Mouse (Mus musculus) lung, embryonic 14.5 days (tissue): ENCODE data around the gene Med25. TPM values are rescaled to one million over a fixed set of nuclear protein-coding genes. Genes with fewer than 3 reads are reported as not detected.

Experiments used
- ATAC-seq: fragments of 200-750 bp; cut with Nextera tagmentation; 2 replicates; pipeline ENCODE4 v1.8.0; 2017; ENCODE audit warnings: mild to moderate bottlenecking, moderate TSS enrichment, moderate library complexity; ENCODE audit not compliant: insufficient read depth
- DNase-seq: peaks from one replicate; pipeline ENCODE4 v3.0.0-alpha.2; 2015
- H3K27ac ChIP-seq: fragments of 300-500 bp; sonication (generic); 2 replicates; pipeline ENCODE4 v1.5.1; 2014; ENCODE audit warnings: low read depth, mild to moderate bottlenecking, moderate library complexity
- H3K27me3 ChIP-seq: fragments of 300-500 bp; sonication (generic); 2 replicates; pipeline ENCODE4 v1.6.1; 2014; ENCODE audit warnings: low read length, control low read depth; ENCODE audit not compliant: insufficient read depth
- H3K36me3 ChIP-seq: fragments of 300-500 bp; sonication (generic); 2 replicates; pipeline ENCODE4 v1.6.1; 2014; ENCODE audit warnings: control low read depth; ENCODE audit not compliant: insufficient read depth
- H3K4me1 ChIP-seq: fragments of 300-500 bp; sonication (generic); 2 replicates; pipeline ENCODE4 v1.6.1; 2014; ENCODE audit warnings: antibody characterized with exemption, control low read depth; ENCODE audit not compliant: insufficient read depth
- H3K4me2 ChIP-seq: fragments of 300-500 bp; sonication (generic); 2 replicates; pipeline ENCODE4 v1.6.1; 2014; ENCODE audit warnings: mild to moderate bottlenecking
- H3K4me3 ChIP-seq: fragments of 300-500 bp; sonication (generic); 2 replicates; pipeline ENCODE4 v1.5.1; 2014; ENCODE audit warnings: low read depth, low read length
- H3K9ac ChIP-seq: fragments of 300-500 bp; sonication (generic); 2 replicates; pipeline ENCODE4 v1.6.1; 2014
- H3K9me3 ChIP-seq: fragments of 300-500 bp; sonication (generic); 2 replicates; pipeline ENCODE4 v1.6.1; 2016; ENCODE audit warnings: low read depth, low read length, control low read depth
- CTCF ChIP-seq: IDR thresholded peaks from 2 replicates; pipeline ENCODE4 v1.5.1; 2016; ENCODE audit warnings: antibody characterized with exemption, low read depth
- whole genome bisulfite sequencing: fragments of 180-500 bp; shearing (Covaris S2); extraction: QIAGEN DNeasy Blood & Tissue Kit; methylation state at CpG from one replicate; pipeline ENCODE4 v1.1.7; 2014; 5-methylcytosine and 5-hydroxymethylcytosine counted together
- polyA plus RNA-seq: library from polyadenylated mRNA; unstranded; fragments of >200 nt; fragmentation: Nextera tagmentation; extraction: Ambion mirVana; gene quantifications from 2 replicates; pipeline ENCODE4 v1.2.1, GENCODE M21; 2014

Gene Med25
- polyA plus RNA-seq, 1 experiment from 2014 or later, result 79.5 TPM

- DNase-seq, result no peak
- no peak for ATAC-seq
- Histone ChIP-seq H3K36me3 (peaks cover 62% of the 10 kb centered on the region), H3K9me3 (no peaks in the 10 kb centered on the region), H3K27ac (no peak overlapping the region), H3K9ac (no peak overlapping the region), H3K4me3 (no peak overlapping the region), H3K27me3 (no peaks in the 10 kb centered on the region), H3K4me1 (no peaks in the 10 kb centered on the region), H3K4me2 (no peak overlapping the region)
- 47% methylated on average over 3 of the region's 3 CpGs for WGBS
- TF ChIP-seq CTCF, result no peak
Observed at GRCm38 (mm10) chr7:44918219-44918618, 25.7 kb upstream of the Med25 start.

GRCm38 (mm10) chr7:44916881-44917280, 24.4 kb upstream of the Med25 start:
- 91% methylated on average over 4 of the region's 4 CpGs for WGBS
- no peak overlapping the region for H3K9ac ChIP-seq
- no peak overlapping the region for H3K27ac ChIP-seq
- no peaks in the 10 kb centered on the region for H3K9me3 ChIP-seq
- no peaks in the 10 kb centered on the region for H3K4me1 ChIP-seq
- peaks cover 63% of the 10 kb centered on the region for H3K36me3 ChIP-seq
- no peak overlapping the region for H3K4me2 ChIP-seq
- TF ChIP-seq CTCF, result no peak
- DNase-seq (no peak), ATAC-seq (no peak)
- no peak overlapping the region for H3K4me3 ChIP-seq
- no peaks in the 10 kb centered on the region for H3K27me3 ChIP-seq

- no peak overlapping the region for H3K4me2 ChIP-seq
- DNase-seq (no peak), ATAC-seq (no peak)
- no peaks in the 10 kb centered on the region for H3K9me3 ChIP-seq
- no peak overlapping the region for H3K27ac ChIP-seq
- 79% methylated on average over 6 of the region's 6 CpGs for WGBS
- no peak overlapping the region for H3K9ac ChIP-seq
- TF ChIP-seq CTCF, result no peak
- H3K4me1 ChIP-seq, result no peaks in the 10 kb centered on the region
- H3K4me3 ChIP-seq, result no peak overlapping the region
- H3K27me3 ChIP-seq, result no peaks in the 10 kb centered on the region
- H3K36me3 ChIP-seq, result peaks cover 64% of the 10 kb centered on the region
Observed at GRCm38 (mm10) chr7:44916191-44916590, 23.7 kb upstream of the Med25 start.

GRCm38 (mm10) chr7:44915314-44915713, 22.8 kb upstream of the Med25 start:
- Histone ChIP-seq H3K36me3 (peaks cover 68% of the 10 kb centered on the region), H3K4me1 (no peaks in the 10 kb centered on the region), H3K9me3 (no peaks in the 10 kb centered on the region), H3K27me3 (no peaks in the 10 kb centered on the region), H3K4me2 (no peak overlapping the region), H3K9ac (no peak overlapping the region), H3K27ac (no peak overlapping the region), H3K4me3 (no peak overlapping the region)
- no peak for TF ChIP-seq CTCF
- DNase-seq, result no peak
- WGBS, result 83% methylated on average over 9 of the region's 9 CpGs
- ATAC-seq, result no peak

GRCm38 (mm10) chr7:44914396-44914795, 21.9 kb upstream of the Med25 start:
- Histone ChIP-seq H3K27me3 (no peaks in the 10 kb centered on the region), H3K27ac (no peak overlapping the region), H3K4me2 (no peak overlapping the region), H3K4me3 (no peak overlapping the region), H3K4me1 (no peaks in the 10 kb centered on the region), H3K9ac (no peak overlapping the region), H3K9me3 (no peaks in the 10 kb centered on the region), H3K36me3 (peaks cover 71% of the 10 kb centered on the region)
- no peak for TF ChIP-seq CTCF
- whole genome bisulfite sequencing, result 92% methylated on average over 2 of the region's 2 CpGs
- ATAC-seq (no peak), DNase-seq (no peak)

- WGBS, result 89% methylated on average over 15 of the region's 15 CpGs
Observed at GRCm38 (mm10) chr7:44908706-44909476, 16.4 kb upstream of the Med25 start.

GRCm38 (mm10) chr7:44905430-44905829, 12.9 kb upstream of the Med25 start:
- WGBS, result 92% methylated on average over 20 of the region's 20 CpGs
- H3K4me2 ChIP-seq, result no peak overlapping the region
- no peak overlapping the region for H3K4me3 ChIP-seq
- H3K9me3 ChIP-seq, result no peaks in the 10 kb centered on the region
- no peak for TF ChIP-seq CTCF
- no peaks in the 10 kb centered on the region for H3K27me3 ChIP-seq
- no peak overlapping the region for H3K9ac ChIP-seq
- DNase-seq (no peak), ATAC-seq (no peak)
- H3K27ac ChIP-seq, result no peak overlapping the region
- peaks cover 91% of the 10 kb centered on the region for H3K36me3 ChIP-seq
- no peaks in the 10 kb centered on the region for H3K4me1 ChIP-seq

More at GRCm38 (mm10) chr7:44908706-44909476, 16.4 kb upstream of the Med25 start:
- no peak for ATAC-seq
- Histone ChIP-seq H3K4me1 (no peaks in the 10 kb centered on the region), H3K4me3 (no peak overlapping the region), H3K4me2 (no peak overlapping the region), H3K27me3 (no peaks in the 10 kb centered on the region), H3K9me3 (no peaks in the 10 kb centered on the region), H3K27ac (no peak overlapping the region), H3K9ac (no peak overlapping the region), H3K36me3 (peaks cover 93% of the 10 kb centered on the region)
- DNase-seq, result no peak
- no peak for TF ChIP-seq CTCF
